Mouse (Mus musculus) CH12.LX (cell line): Measurements from ENCODE around the gene Ralgps2. TPM values are rescaled to one million over a fixed set of nuclear protein-coding genes. Genes with fewer than 3 reads are reported as not detected.

ENCODE experiments used
- DNase-seq: peaks from one replicate; pipeline ENCODE4 v3.0.0-alpha.2; 2013; ENCODE audit errors: extremely low read depth
- H3K27ac ChIP-seq: 2 replicates; pipeline ENCODE4 v1.5.1; 2012; ENCODE audit warnings: low read depth, mild to moderate bottlenecking, control low read depth, moderate library complexity; ENCODE audit not compliant: insufficient read depth
- H3K27me3 ChIP-seq: replicated peaks from 2 replicates; pipeline ENCODE3; 2012; ENCODE audit warnings: inconsistent platforms
- H3K36me3 ChIP-seq, 2 experiments: replicated peaks in 1 of 2; 2 replicates each; pipeline versions ENCODE3 to v1.6.1; 2012; ENCODE audit warnings: inconsistent platforms in 1 of 2, low read length in 1 of 2, mild to moderate bottlenecking in 1 of 2, mixed read lengths in 1 of 2, moderate library complexity in 1 of 2; ENCODE audit not compliant: control insufficient read depth in 1 of 2, insufficient read depth in 1 of 2
- H3K4me1 ChIP-seq, 2 experiments: 2 replicates each; pipeline ENCODE4 v1.6.1; 2012; ENCODE audit warnings: inconsistent platforms in 1 of 2, moderate library complexity in 1 of 2; ENCODE audit not compliant: insufficient read depth in 2 of 2, control insufficient read depth in 1 of 2
- H3K4me2 ChIP-seq: 2 replicates; pipeline ENCODE4 v1.6.1; 2012; ENCODE audit warnings: low read depth, mild to moderate bottlenecking, control low read depth; ENCODE audit not compliant: poor library complexity, insufficient read depth, severe bottlenecking
- H3K4me3 ChIP-seq, 3 experiments: fragments of 150-350 bp in 1 of 3; sonication (generic) in 1 of 3; replicated peaks in 1 of 3; 2 replicates each; pipeline versions ENCODE3 to v1.5.1; 2011 to 2012; ENCODE audit warnings: low read depth in 2 of 3, low read length in 2 of 3, mild to moderate bottlenecking in 2 of 3, moderate library complexity in 2 of 3, control low read depth in 1 of 3, improper control_type of control experiment in 1 of 3, inconsistent platforms in 1 of 3, mixed read lengths in 1 of 3; ENCODE audit not compliant: poor library complexity in 1 of 3
- H3K79me2 ChIP-seq: replicated peaks from 2 replicates; pipeline ENCODE4 v1.6.1; 2012; ENCODE audit warnings: mild to moderate bottlenecking, moderate library complexity; ENCODE audit not compliant: control insufficient read depth, poor library complexity, insufficient read depth, severe bottlenecking; ENCODE audit errors: extremely low read depth
- H3K9ac ChIP-seq: 2 replicates; pipeline ENCODE4 v1.6.1; 2012; ENCODE audit warnings: low read depth, mild to moderate bottlenecking, control low read depth, moderate library complexity; ENCODE audit not compliant: insufficient read depth
- H3K9me3 ChIP-seq: replicated peaks from 2 replicates; pipeline ENCODE3; 2012; ENCODE audit warnings: low read length, inconsistent platforms, mixed read lengths
- BHLHE40 ChIP-seq: IDR thresholded peaks from 2 replicates; pipeline ENCODE4 v1.6.1; 2011; ENCODE audit warnings: mild to moderate bottlenecking, low read depth, low read length, improper control_type of control experiment
- CHD2 ChIP-seq: IDR thresholded peaks from 2 replicates; pipeline ENCODE4 v1.6.1; 2011; ENCODE audit warnings: low read length, improper control_type of control experiment
- E2F4 ChIP-seq: IDR thresholded peaks from 2 replicates; pipeline ENCODE4 v1.6.1; 2011; ENCODE audit warnings: low read depth, low read length, improper control_type of control experiment; ENCODE audit not compliant: insufficient replicate concordance
- ELF1 ChIP-seq: IDR thresholded peaks from 2 replicates; pipeline ENCODE4 v1.6.1; 2014; ENCODE audit warnings: low read depth, mild to moderate bottlenecking, inconsistent platforms, low read length, improper control_type of control experiment
- HCFC1 ChIP-seq: IDR thresholded peaks from 2 replicates; pipeline ENCODE4 v1.6.1; 2012; ENCODE audit warnings: low read depth, mild to moderate bottlenecking, inconsistent platforms, low read length, improper control_type of control experiment
- JUND ChIP-seq: conservative IDR thresholded peaks from 2 replicates; pipeline ENCODE4 v1.6.1; 2011; ENCODE audit warnings: low read depth, low read length, improper control_type of control experiment
- KAT2A ChIP-seq: IDR thresholded peaks from 2 replicates; pipeline ENCODE4 v1.6.1; 2012; ENCODE audit warnings: low read length, improper control_type of control experiment, inconsistent platforms; ENCODE audit not compliant: insufficient replicate concordance
- MAZ ChIP-seq: IDR thresholded peaks from 2 replicates; pipeline ENCODE4 v1.6.1; 2012; ENCODE audit warnings: low read depth, mild to moderate bottlenecking, inconsistent platforms, low read length, improper control_type of control experiment, moderate library complexity
- MXI1 ChIP-seq: IDR thresholded peaks from 2 replicates; pipeline ENCODE4 v1.6.1; 2011; ENCODE audit warnings: mild to moderate bottlenecking, low read depth, low read length, improper control_type of control experiment
- NELFE ChIP-seq: IDR thresholded peaks from 2 replicates; pipeline ENCODE4 v1.6.1; 2011; ENCODE audit warnings: low read depth, low read length, improper control_type of control experiment
- PAX5 ChIP-seq: IDR thresholded peaks from 2 replicates; pipeline ENCODE4 v1.6.1; 2012; ENCODE audit warnings: low read length, inconsistent platforms, mixed read lengths
- POLR2AphosphoS2 ChIP-seq: IDR thresholded peaks from 2 replicates; pipeline ENCODE4 v1.6.1; 2011; ENCODE audit warnings: low read depth, low read length, improper control_type of control experiment
- RAD21 ChIP-seq: IDR thresholded peaks from 2 replicates; pipeline ENCODE4 v1.6.1; 2011; ENCODE audit warnings: low read depth, mild to moderate bottlenecking, low read length, improper control_type of control experiment, moderate library complexity
- SMC3 ChIP-seq: IDR thresholded peaks from 2 replicates; pipeline ENCODE4 v1.6.1; 2011; ENCODE audit warnings: low read depth, low read length, improper control_type of control experiment
- TBP ChIP-seq: conservative IDR thresholded peaks from 2 replicates; pipeline ENCODE4 v1.6.1; 2011; ENCODE audit warnings: low read depth, low read length, improper control_type of control experiment
- USF1 ChIP-seq: IDR thresholded peaks from 2 replicates; pipeline ENCODE4 v1.6.1; 2014; ENCODE audit warnings: low read depth, mild to moderate bottlenecking, inconsistent platforms, low read length, improper control_type of control experiment
- ZC3H11A ChIP-seq: IDR thresholded peaks from 2 replicates; pipeline ENCODE4 v1.6.1; 2012; ENCODE audit warnings: low read depth, mild to moderate bottlenecking, inconsistent platforms, low read length, improper control_type of control experiment
- ZMIZ1 ChIP-seq: IDR thresholded peaks from 2 replicates; pipeline ENCODE4 v1.6.1; 2012; ENCODE audit warnings: low read depth, mild to moderate bottlenecking, inconsistent platforms, low read length, improper control_type of control experiment
- dilution Hi-C: fragments of 300-500 bp; cut with MboI; formaldehyde crosslinking; loops from 2 replicates; pipeline ENCODE4 v1.14.3; 2020; ENCODE audit warnings: low sequenced_read_pairs; ENCODE audit not compliant: extremely low pct_unique_long_range_greater_than_20kb, extremely low pct_ligation_motif_present
- in situ Hi-C: fragments of 300-500 bp; cut with MboI; formaldehyde crosslinking; loops from 3 replicates; pipeline ENCODE4 v1.14.3; 2019; ENCODE audit warnings: low sequenced_read_pairs, low pct_ligation_motif_present, low pct_unique_long_range_greater_than_20kb, mixed read lengths
- polyA plus RNA-seq: library from polyadenylated mRNA; unstranded; fragments of >175 nt; gene quantifications from 2 replicates; pipeline ENCODE4 v1.2.1, GENCODE M21; 2012; ENCODE audit warnings: low read depth; ENCODE audit not compliant: insufficient read length
- total RNA-seq, 2 experiments: library from RNA; depleted of rRNA; stranded (reverse); fragments of 300-350 nt in 1 of 2; fragments of >200 nt in 1 of 2; gene quantifications; 2 replicates each; pipeline ENCODE4 v1.2.3; 2012 to 2014

Ralgps2 gene
- total and polyA plus RNA-seq, 3 experiments = 65.1 to 149 (median 133) TPM

DNA sequence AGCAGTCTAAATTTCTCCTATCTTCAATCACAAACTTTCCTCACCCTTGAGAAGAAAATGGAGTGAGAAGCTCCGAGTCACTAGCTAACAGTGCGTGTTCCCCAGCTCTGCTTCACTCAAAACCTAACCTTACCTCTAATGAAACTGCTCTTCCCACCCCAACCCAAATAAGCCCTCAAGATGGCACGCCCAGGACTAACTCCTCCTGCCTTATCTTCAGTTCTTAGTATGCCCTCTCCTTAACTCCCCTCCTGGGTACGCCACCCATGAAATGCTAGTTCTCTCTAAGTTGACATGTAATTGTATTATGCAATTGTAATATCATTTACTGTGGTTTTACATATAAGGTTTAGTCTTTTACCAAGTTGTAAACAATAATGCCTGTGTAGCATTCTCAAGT is 11.2 kb downstream of the Ralgps2 start:
- no peak for TF ChIP-seq USF1
- TF ChIP-seq JUND = no peak
- TF ChIP-seq TBP = no peak
- no peak for TF ChIP-seq RAD21
- no peak for TF ChIP-seq KAT2A
- TF ChIP-seq ELF1 = no peak
- TF ChIP-seq NELFE = no peak
- no peak for TF ChIP-seq ZMIZ1
- no peak for TF ChIP-seq E2F4
- no peak for TF ChIP-seq HCFC1
- no peak for TF ChIP-seq ZC3H11A
- no peak for TF ChIP-seq MAZ
- no peak for TF ChIP-seq SMC3
- TF ChIP-seq BHLHE40 = no peak
- no peak for TF ChIP-seq PAX5
- no peak for TF ChIP-seq CHD2
- Histone ChIP-seq H3K36me3 (peaks cover 11 to 22% of the 10 kb centered on the region in 2 experiments), H3K27me3 (no peaks in the 10 kb centered on the region), H3K9ac (no peak overlapping the region), H3K79me2 (peaks cover 98% of the 10 kb centered on the region), H3K4me2 (no peak overlapping the region), H3K9me3 (no peaks in the 10 kb centered on the region), H3K27ac (peak overlapping the region; percentile 48; the same call in 1 of the 2 replicates), H3K4me1 (peaks cover 31 to 93% of the 10 kb centered on the region in 2 experiments), H3K4me3 (no peak overlapping the region)
- dilution Hi-C loops = no loop called here
- in situ Hi-C loops = no loop called here
- no peak for DNase-seq

GRCm38 (mm10) chr1:156923511-156923910 is 15.9 kb downstream of the Ralgps2 start:
- dilution Hi-C loops (no loop called here), in situ Hi-C loops (no loop called here)
- Histone ChIP-seq H3K4me3 (no peak overlapping the region), H3K4me1 (peaks cover 27 to 91% of the 10 kb centered on the region in 2 experiments), H3K79me2 (peaks cover 85% of the 10 kb centered on the region), H3K9ac (no peak overlapping the region), H3K27ac (0 out of 2 replicates have a peak overlapping the region, but pooled peaks have one; percentile 25), H3K9me3 (no peaks in the 10 kb centered on the region), H3K4me2 (no peak overlapping the region), H3K36me3 (peaks cover 11 to 24% of the 10 kb centered on the region in 2 experiments), H3K27me3 (no peaks in the 10 kb centered on the region)
- no peak for DNase-seq
- TF ChIP-seq MXI1 = no peak
- no peak for TF ChIP-seq ELF1
- 0 out of 2 replicates have a peak, but pooled peaks have one; percentile 54 for TF ChIP-seq POLR2AphosphoS2
